In the genomic region with DNA sequence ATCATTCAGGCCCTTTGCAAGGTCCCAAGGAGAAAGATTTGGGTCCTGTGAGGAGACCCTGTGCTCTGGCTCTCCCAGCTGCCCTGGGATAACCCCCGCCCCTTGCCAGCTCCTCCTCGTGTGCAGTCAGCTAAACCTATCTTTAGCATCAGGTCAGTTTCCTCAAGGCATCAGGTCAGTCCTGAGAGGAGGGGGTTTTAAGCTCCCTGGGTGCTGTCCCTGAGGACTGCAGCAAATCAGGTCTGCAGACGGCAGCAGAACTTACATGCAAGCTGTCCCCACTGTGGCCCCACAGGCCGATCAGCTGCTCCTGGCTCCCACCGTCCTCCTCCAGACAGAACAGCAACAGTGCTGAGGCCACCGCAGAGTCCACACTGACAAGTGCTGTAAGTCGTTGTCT, we compare ENCODE assay signal across 17 mouse cellular contexts. TPM values are rescaled to one million over a fixed set of nuclear protein-coding genes. Genes with fewer than 3 reads are reported as not detected.
DNase-seq lines count a peak whose midpoint lies in the region; ATAC-seq lines count a peak whose summit lies in the region.
"Had no signal": no experiment of that assay in that cellular context is flagged by ENCODE, and none has a peak within 500 bp of the region (broad histone marks: within the 10 kb centered on the region; RNA-seq: fewer than 3 reads in every experiment).

No protein-coding gene starts in this region.

- no peaks in the 10 kb centered on the region for H3K36me3 ChIP-seq in heart, embryonic 13.5 days
- H3K36me3 ChIP-seq: embryonic facial prominence, embryonic 12.5 days; forebrain, embryonic 15.5 days; hindbrain, embryonic 10.5 days; intestine, embryonic 15.5 days had no signal

- no peaks in the 10 kb centered on the region for H3K9me3 ChIP-seq in heart, embryonic 13.5 days
- H3K9me3 ChIP-seq: embryonic facial prominence, embryonic 12.5 days; forebrain, embryonic 15.5 days; hindbrain, embryonic 10.5 days; intestine, embryonic 15.5 days had no signal

- peak overlapping the region; percentile 67 for H3K9ac ChIP-seq in heart, embryonic 13.5 days
- H3K9ac ChIP-seq: embryonic facial prominence, embryonic 12.5 days; forebrain, embryonic 15.5 days; hindbrain, embryonic 14.5 days; intestine, embryonic 15.5 days had no signal

- H3K27ac ChIP-seq in heart, embryonic 13.5 days (replicated peaks) = no peak overlapping the region
- H3K27ac ChIP-seq: embryonic facial prominence, embryonic 12.5 days; forebrain, embryonic 15.5 days; hindbrain, embryonic 10.5 days; hindbrain, embryonic 14.5 days; intestine, embryonic 15.5 days had no signal

- peak; percentile 92 for DNase-seq in heart, adult 11 months
- DNase-seq in heart, postnatal 14 days = no peak
- no peak for DNase-seq in heart, postnatal 25 days (ENCODE audit: low spot score)
- peak; percentile 46 for DNase-seq in gastrocnemius, postnatal 14 days
- DNase-seq in skeletal muscle tissue, adult 2 months (ENCODE audit: low read depth, low spot score) = peak; percentile 95
- no peak for DNase-seq in T-cell, adult 2 months (ENCODE audit: low spot score)
- DNase-seq: adrenal gland, postnatal 14 days; cerebellum, adult 11-12 months; cerebellum, adult 9-10 months; cerebellum, postnatal 25 days; kidney, adult 2 months had no signal

- no peak overlapping the region for H3K4me2 ChIP-seq in heart, embryonic 13.5 days
- H3K4me2 ChIP-seq: embryonic facial prominence, embryonic 12.5 days; forebrain, embryonic 15.5 days; hindbrain, embryonic 14.5 days; intestine, embryonic 15.5 days had no signal

- H3K4me3 ChIP-seq in heart, embryonic 13.5 days = no peak overlapping the region
- H3K4me3 ChIP-seq: embryonic facial prominence, embryonic 12.5 days; forebrain, embryonic 15.5 days; hindbrain, embryonic 10.5 days; intestine, embryonic 15.5 days had no signal

- peaks cover 3% of the 10 kb centered on the region for H3K27me3 ChIP-seq in heart, embryonic 13.5 days (replicated peaks)
- H3K27me3 ChIP-seq: forebrain, embryonic 15.5 days had no signal

- 27% methylated on average over 7 of the region's 7 CpGs for WGBS in heart, embryonic 13.5 days

- peaks cover 41% of the 10 kb centered on the region for H3K4me1 ChIP-seq in heart, embryonic 13.5 days

- ATAC-seq in heart, embryonic 13.5 days (ENCODE audit: extremely low read depth, insufficient number of reproducible peaks, low FRiP score, low TSS enrichment) = no peak
- ATAC-seq: forebrain, embryonic 15.5 days; intestine, embryonic 15.5 days had no signal

- intact Hi-C loops in heart, postnatal 14 days (cut with DNase I) = no loop called here
- intact Hi-C loops in heart, postnatal 25 days (cut with DNase I) = no loop called here
- intact Hi-C loops in gastrocnemius, postnatal 14 days (cut with DNase I; ENCODE audit: low total_unique reads) = no loop called here

RNA-seq across cellular contexts. Expression of a gene that starts 2.8 kb away (rescaled TPM):
- total RNA-seq in heart, postnatal 14 days (2021) = 10 to 100 TPM; 45.1 to 46.8 TPM
- polyA plus RNA-seq in heart, embryonic 13.5 days (2015; fragmentation: Nextera tagmentation; extraction: Ambion mirVana) = 12.1 and 14.0 TPM in 2 replicates
- total RNA-seq in heart, postnatal 25 days (2021) = 100 to 1,000 TPM in 1 of 2 experiments, 10 to 100 TPM in 1; 51.0 to 103 TPM
- total RNA-seq in gastrocnemius, postnatal 14 days (2021) = 10 to 100 TPM; 60.0 to 61.8 TPM

Comparison
In these comparisons a context has a peak if more than half of its experiments do, and no peak if none do; other contexts are left out.
1. DNase-seq: peak in heart, adult 11 months (single experiment), gastrocnemius, postnatal 14 days (single experiment) and skeletal muscle tissue, adult 2 months (single experiment); none in heart, postnatal 14 days (0 of 2), heart, postnatal 25 days (single experiment) and T-cell, adult 2 months (single experiment).